Mouse (Mus musculus): ENCODE measurements around the gene Dpep3.
"Not testable (repeated sequence)": the region's sequence is repeated elsewhere in the genome, so short reads cannot be mapped to it uniquely, and the experiment has no call there.

Gene Dpep3

GRCm38 (mm10) chr8:105979325-105979724 lies at the start of gene Dpep3:
Dpep3 (minus strand) TSS chr8:105979429.
- DNase-seq (ENCODE audit: low read depth, low spot score) = no peak

GRCm38 (mm10) chr8:106022483-106022882 lies 43.3 kb upstream of the Dpep3 start:
- DNase-seq (ENCODE audit: low read depth, low spot score) = peak; percentile 64

DNA sequence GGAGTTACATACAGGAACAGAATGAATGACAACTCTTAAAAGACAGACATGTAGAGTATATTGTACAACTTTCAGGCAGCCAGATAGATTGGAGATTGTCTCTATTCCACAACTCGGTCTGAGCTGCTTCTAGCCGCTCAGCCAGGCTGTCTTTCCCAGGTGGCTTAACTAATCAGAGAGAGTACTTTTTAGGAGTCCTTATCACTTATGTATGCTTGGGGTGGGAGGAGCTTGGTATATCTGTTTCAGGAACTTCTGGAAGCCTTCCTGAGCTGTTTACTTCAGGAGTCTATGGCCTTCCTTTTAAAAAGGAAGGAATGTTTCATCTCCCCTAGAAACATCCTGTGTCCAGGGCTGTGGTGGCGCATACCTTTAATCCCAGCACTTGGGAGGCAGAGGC lies 38.8 kb upstream of the Dpep3 start:
- no peak for DNase-seq (ENCODE audit: low read depth, low spot score)

GRCm38 (mm10) chr8:106017130-106017529 lies 37.9 kb upstream of the Dpep3 start:
- no peak for DNase-seq (ENCODE audit: low read depth, low spot score)

GRCm38 (mm10) chr8:106016284-106016683 lies 37.1 kb upstream of the Dpep3 start:
- no peak for DNase-seq (ENCODE audit: low read depth, low spot score)

- not testable (repeated sequence) for DNase-seq (ENCODE audit: low read depth, low spot score)
These were observed 33.0 kb upstream of the Dpep3 start for GRCm38 (mm10) chr8:106012203-106012602.

DNA sequence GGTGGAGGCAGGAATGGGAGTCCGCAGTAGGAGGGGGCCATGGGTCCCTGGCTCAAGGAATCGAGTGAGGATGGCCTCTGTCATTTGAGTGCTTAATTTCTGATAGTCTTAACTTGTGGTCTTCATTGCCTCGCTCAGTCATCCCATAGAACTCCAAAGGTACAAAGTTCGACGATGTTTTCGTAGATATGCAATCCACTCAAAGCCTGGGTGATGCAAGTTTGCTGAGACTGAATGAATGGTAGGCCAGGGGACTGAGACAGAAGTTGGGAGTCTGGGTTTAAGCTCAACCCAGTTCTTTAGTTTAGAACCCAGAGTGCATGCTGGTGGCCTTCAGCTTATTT lies 32.4 kb upstream of the Dpep3 start, which contains the start of gene Ddx28:
Gene Ddx28 (minus strand): TSS at position 240 of the 344 bp plus-strand sequence.
- DNase-seq (ENCODE audit: low read depth, low spot score) = no peak

- peak; percentile 90 for DNase-seq (ENCODE audit: low read depth, low spot score)
These were observed 31.8 kb upstream of the Dpep3 start for GRCm38 (mm10) chr8:106010748-106011642.

DNA sequence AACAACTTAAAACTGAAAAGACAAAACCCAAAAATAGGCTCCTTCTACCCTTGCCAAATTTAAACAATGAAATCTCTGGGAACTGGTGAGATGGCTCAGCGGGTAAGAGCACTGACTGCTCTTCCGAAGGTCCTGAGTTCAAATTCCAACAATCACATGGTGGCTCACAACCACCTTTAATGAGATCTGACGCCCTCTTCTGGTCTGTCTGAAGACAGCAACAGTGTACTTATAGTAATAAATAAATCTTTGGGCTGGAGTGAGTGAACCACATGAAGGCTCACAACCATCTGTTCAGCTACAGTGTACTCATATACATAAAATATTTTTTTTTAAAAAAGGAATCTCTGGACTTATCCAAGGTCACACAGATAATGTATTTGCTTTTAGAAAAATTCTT lies 28.7 kb upstream of the Dpep3 start:
- DNase-seq (ENCODE audit: low read depth, low spot score) = not testable (repeated sequence)

DNA sequence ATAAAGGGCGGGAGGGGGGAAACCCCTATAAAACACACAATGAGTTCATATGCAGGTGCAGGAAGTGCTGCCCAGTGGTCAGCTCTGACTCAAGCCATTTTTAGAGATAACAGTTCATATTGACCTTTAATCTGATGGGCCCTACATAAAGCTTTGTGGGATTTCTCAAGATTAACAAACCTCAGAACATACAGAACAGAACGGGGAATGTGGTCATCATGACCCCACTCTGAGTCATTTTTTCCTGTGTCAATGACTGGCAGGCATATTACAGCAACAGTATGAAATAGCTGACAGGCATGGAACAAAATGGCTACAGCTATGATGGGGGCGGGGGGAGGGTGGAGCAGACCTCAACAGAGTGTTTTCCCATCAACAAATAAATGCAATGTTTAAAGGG lies 27.9 kb upstream of the Dpep3 start:
- no peak for DNase-seq (ENCODE audit: low read depth, low spot score)

DNA sequence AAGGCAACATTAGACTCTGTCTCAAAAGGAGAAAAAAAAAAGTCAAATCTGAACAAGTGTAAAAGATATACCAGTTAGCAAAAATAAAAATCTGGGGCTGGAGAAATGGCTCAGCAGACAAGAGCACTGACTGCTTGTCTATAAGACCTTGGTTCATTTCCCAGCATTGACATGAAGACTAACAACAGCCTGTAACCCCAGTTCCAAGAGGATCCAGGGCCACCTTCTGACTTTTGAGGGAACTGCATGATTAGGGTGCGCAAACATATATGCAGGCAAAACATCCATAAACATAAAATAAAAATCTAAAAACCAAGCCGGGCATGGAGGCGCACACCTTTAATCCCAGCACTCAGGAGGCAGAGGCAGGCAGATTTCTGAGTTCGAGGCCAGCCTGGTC lies 27.2 kb upstream of the Dpep3 start:
- no peak for DNase-seq (ENCODE audit: low read depth, low spot score)

- no peak for DNase-seq (ENCODE audit: low read depth, low spot score)
These were observed 26.6 kb upstream of the Dpep3 start, which contains the start of gene Dpep2nb for GRCm38 (mm10) chr8:106005875-106006274. Dpep2nb (minus strand) TSS chr8:106005975.

DNA sequence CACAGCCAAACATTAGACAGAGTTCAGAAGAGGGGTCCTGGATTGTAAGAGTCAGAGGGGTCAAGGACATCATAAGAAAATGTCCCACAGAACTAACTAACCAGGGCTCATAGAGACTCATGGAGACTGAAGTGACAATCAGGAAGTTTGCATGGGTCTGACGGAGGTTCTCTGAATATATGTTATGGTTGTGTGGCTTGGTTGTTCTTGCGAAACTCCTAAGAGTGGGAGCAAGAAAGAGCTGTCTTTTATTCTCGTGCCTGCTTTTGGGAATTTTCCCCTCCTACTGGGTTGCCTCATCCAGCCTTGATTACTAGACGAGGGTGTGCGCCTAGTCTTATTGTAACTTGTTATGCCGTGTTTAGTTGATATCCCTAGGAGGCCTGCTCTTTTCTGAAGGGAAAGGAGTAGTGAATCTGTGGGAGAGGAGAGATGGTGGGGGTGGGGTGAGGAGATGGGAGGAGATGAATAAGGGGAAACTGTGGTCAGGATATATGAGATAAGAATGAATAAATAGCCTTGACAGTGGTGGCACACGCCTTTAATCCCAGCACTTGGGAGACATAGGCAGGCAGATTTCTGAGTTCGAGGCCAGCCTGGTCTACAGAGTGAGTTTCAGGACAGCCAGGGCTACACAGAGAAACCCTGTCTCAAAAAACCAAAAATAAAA lies 25.4 kb upstream of the Dpep3 start:
- DNase-seq (ENCODE audit: low read depth, low spot score) = no peak

DNA sequence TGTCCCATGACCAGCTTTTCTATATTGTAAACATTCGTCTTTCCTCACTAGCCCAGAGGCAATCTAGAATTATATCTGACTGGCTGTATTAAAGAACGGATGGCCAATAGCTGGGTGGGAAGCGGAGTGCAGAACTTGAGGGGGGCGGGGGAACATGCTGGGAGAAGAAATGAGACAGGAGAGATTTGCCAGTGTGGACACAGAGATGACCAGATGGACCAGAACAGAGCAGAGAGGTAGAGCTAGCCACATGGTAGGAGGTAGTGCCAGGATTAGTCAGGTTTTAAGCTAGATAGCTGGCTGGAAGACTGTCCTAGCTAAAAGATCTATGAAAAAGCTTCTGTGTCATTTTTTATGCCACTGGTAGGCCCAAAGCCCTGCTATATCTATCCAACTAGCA lies 22.7 kb upstream of the Dpep3 start:
- no peak for DNase-seq (ENCODE audit: low read depth, low spot score)

- DNase-seq (ENCODE audit: low read depth, low spot score) = no peak
These were observed 19.7 kb upstream of the Dpep3 start for GRCm38 (mm10) chr8:105998971-105999370.

DNA sequence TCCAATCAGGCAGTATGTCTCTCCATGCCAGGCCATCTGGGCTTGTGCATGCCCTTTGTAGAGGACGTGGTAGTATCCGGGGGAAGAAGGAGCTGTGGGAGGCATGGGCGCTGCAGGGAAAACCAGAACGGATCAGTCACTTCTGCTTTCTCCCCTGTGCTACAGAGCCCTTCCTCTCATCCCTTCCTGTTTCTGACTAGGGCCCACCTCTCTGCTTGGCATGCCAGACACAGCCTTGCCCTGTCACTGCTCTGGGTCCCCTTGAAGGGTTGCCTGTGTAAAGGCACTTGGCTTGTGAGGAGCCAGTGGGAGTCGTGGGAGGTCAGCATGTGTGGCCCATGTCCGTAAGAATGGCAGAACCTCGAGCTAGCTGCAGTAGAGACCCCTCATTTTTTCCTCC lies 17.1 kb upstream of the Dpep3 start:
- DNase-seq (ENCODE audit: low read depth, low spot score) = no peak

GRCm38 (mm10) chr8:105993226-105993625 lies 14.0 kb upstream of the Dpep3 start:
- DNase-seq (ENCODE audit: low read depth, low spot score) = no peak

DNA sequence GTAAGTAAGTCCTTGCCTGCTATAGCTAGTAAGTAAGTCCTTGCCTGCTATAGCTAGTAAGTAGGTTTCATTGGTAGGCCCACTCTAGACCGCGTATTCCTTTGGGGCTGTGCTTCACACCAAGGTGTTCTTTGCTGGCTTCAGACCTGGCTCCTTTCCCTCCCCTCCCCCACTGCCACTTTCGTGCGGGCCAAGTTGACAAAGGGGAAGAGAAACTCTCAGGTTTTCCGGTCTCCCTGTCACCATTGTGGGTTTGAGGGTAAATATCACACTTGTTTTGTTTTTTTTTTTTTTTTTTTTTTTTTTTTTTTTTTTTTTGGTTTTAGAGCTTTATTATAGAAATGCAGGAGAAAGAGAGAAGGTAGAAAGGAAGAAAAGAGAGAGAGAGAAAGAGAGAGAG lies 13.3 kb upstream of the Dpep3 start:
- no peak for DNase-seq (ENCODE audit: low read depth, low spot score)

DNA sequence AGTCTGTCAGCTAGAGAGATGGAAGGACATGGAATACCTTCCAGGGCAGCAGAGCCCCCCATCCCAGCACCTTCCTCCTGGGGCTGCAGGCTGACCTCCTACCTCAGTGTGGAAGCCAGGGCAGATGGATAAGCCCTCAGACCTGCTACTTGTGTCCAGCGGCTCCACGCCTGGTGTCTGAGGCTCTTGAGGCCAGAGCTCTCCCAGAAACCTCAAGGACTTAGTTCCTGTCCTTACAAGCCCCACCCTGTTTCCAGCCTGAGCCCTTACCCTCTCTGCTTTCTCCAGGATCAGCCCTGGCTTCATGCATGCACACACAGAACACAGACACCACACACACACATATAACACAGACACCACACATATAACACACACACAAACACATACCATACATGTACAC lies 12.3 kb upstream of the Dpep3 start:
- DNase-seq (ENCODE audit: low read depth, low spot score) = no peak

DNA sequence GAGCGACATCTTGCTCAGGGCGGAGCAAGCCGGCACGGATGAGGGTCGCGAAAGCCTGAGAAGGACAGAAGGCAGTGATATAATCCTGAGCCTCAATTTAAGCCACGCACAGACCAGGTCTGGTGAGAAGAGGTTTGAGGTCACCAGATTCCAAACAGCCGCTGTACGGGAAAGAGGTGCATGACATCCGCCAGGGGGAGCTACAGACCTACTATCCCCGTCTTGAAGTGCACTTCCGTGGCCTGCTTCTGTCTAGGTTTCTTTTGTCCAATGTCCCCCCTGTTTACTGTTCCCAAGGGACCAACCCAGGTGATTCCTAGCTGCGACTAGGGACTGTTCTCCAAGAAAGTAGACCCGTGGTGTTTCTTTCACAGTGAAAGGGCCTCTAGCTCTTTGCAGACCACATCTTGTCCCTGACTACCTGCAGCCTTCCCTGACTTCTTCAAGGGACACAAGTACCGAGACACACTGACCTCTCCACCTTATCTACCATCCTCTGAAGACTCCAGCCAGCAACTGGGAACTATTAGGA lies 11.7 kb upstream of the Dpep3 start, which contains the start of gene Dus2:
Gene Dus2 (plus strand): TSS at position 482 of the 532 bp plus-strand sequence.
- peak; percentile 63 for DNase-seq (ENCODE audit: low read depth, low spot score)

- DNase-seq (ENCODE audit: low read depth, low spot score) = no peak
These were observed 9.3 kb upstream of the Dpep3 start for GRCm38 (mm10) chr8:105988546-105988945.

GRCm38 (mm10) chr8:105983406-105983805 lies 4.2 kb upstream of the Dpep3 start:
- not testable (repeated sequence) for DNase-seq (ENCODE audit: low read depth, low spot score)

DNA sequence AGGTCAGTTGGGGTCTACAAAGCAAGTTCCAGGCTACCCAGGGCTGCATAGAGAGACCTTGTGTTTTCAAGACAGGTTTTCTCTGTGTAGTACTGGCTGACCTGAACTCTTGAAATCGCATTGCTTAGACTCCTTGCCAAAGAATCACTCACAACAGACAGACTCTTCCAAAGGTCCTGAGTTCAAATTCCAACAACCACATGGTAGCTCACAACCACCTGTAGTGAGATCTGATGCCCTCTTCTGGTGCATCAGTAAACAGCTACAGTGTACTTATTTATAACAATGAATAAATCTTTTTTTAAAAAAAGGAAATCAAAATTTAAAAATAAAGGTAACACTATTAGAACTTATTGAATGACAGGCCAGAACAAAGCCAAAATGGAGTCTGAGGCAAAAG lies 1.9 kb upstream of the Dpep3 start:
- no peak for DNase-seq (ENCODE audit: low read depth, low spot score)
